Mouse (Mus musculus) liver, postnatal 0 days (tissue): ENCODE measurements at regions not wholly inside any gene's neighbourhood (a gene's known extent, or its start where the extent isn't known, plus 50 kb on each side); places are given as distances from the start of the nearest gene placed in this dataset.

Experiments
- CTCF ChIP-seq: sonication (generic); IDR thresholded peaks from 2 replicates; pipeline ENCODE4 v1.5.1; 2016; ENCODE audit warnings: antibody characterized with exemption, low read depth
- EP300 ChIP-seq: IDR thresholded peaks from 2 replicates; pipeline ENCODE4 v1.6.1; 2016; ENCODE audit warnings: antibody characterized with exemption, low read depth, mild to moderate bottlenecking

DNA sequence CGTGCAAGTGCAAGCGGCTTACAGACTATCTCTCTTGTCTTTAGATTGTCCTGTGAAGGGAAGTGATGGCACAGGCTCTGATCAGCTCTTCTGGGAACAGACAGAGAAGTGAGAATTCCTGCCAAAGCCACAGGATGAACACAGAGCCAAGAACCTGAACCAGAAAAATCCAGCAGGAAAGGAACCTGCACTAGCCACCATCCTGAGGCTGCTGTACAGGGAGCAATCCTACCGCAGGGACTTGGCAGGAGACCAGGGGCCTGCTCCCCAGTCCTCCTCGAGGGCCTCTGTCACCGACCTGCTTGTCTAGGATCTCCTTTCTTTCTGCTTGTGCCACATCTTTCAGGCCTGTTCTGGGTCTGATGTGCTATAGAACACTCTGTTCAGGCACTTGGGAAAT is 65.0 kb upstream of the Polg start:
- TF ChIP-seq CTCF: no peak
- TF ChIP-seq EP300: no peak
